Mouse (Mus musculus) ES-Bruce4 (cell line): Measurements from ENCODE around the gene Procr.

Experiments used
- CTCF ChIP-seq: IDR thresholded peaks from one replicate; pipeline ENCODE4 v1.8.1; 2011; ENCODE audit warnings: low read depth, low read length
- POLR2A ChIP-seq: IDR thresholded peaks from one replicate; pipeline ENCODE4 v1.8.1; 2011; ENCODE audit warnings: low read length; ENCODE audit not compliant: insufficient read depth

- no peak for TF ChIP-seq POLR2A
- TF ChIP-seq CTCF: peak; percentile 66
Observed at GRCm38 (mm10) chr2:155802761-155803160, 51.8 kb downstream of the Procr start.
